In the genomic region with DNA sequence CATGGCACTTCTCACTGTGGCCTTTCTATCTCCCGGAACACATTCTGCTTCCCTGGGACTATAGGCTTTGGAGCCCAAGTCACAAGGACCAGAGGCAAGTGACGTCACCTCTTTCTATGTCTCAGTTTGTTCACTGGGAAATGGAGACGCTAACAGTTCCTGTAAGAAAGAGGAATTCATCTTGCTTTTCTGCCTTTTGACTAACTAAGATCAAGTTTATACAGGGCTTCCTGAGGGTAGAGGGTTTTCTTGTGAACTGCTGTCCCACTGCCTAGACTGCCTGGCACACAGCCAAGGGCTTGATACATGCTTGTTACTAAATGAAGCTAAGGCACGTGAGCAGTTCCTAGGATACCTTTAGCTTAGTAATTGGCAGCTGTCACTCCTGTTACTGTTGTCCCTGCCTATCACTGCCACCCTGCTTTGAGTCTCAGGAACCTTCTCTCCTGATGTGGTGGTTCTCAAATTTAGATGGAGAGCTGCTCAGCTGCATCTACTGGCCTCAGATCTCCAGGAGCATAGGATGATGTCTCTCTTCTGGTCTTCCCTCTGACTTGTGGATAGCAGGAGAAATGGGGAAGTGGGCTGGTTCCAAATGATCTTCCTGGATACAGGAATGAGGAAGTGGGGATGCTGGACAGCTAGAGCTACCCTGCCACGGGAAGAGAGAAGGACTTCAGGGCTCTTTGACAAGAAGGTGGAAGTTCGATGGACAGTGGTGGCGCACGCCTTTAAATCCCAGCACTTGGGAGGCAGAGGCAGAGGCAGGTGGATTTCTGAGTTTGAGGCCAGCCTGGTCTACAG, we compare ENCODE assay signal across 9 mouse cellular contexts. TPM values are rescaled to one million over a fixed set of nuclear protein-coding genes. Genes with fewer than 3 reads are reported as not detected.
DNase-seq lines count a peak whose midpoint lies in the region; ATAC-seq lines count a peak whose summit lies in the region.
"Had no signal": no experiment of that assay in that cellular context is flagged by ENCODE, and none has a peak within 500 bp of the region (broad histone marks: within the 10 kb centered on the region; RNA-seq: fewer than 3 reads in every experiment).

No protein-coding gene starts in this region.

- H3K9ac ChIP-seq in liver, embryonic 12.5 days: peak overlapping the region; percentile 96
- no peak overlapping the region for H3K9ac ChIP-seq in midbrain, embryonic 15.5 days

- H3K27ac ChIP-seq in liver, embryonic 12.5 days: peak overlapping the region; percentile 90
- no peak overlapping the region for H3K27ac ChIP-seq in midbrain, embryonic 15.5 days

- peak overlapping the region; percentile 92 for H3K4me3 ChIP-seq in liver, embryonic 12.5 days
- no peak overlapping the region for H3K4me3 ChIP-seq in midbrain, embryonic 15.5 days

- 46% methylated on average over 8 of the region's 8 CpGs for WGBS in liver, embryonic 12.5 days (ENCODE audit: insufficient replicate concordance)
- WGBS in midbrain, embryonic 15.5 days: 72% methylated on average over 8 of the region's 8 CpGs

- ATAC-seq in erythroblast, adult 5-6 weeks (replicated peaks; ENCODE audit: low FRiP score, poor library complexity, severe bottlenecking): peak; percentile 12; the same call in 1 of the 2 replicates
- ATAC-seq in liver, embryonic 12.5 days: no peak
- ATAC-seq in midbrain, embryonic 15.5 days (replicated peaks): no peak

- no peaks in the 10 kb centered on the region for H3K9me3 ChIP-seq in liver, embryonic 12.5 days (replicated peaks)
- no peaks in the 10 kb centered on the region for H3K9me3 ChIP-seq in midbrain, embryonic 15.5 days

- peaks cover 70% of the 10 kb centered on the region for H3K4me1 ChIP-seq in liver, embryonic 12.5 days
- peaks cover 16% of the 10 kb centered on the region; the same call in 1 of the 2 replicates for H3K4me1 ChIP-seq in midbrain, embryonic 15.5 days

- DNase-seq in gastrocnemius, adult 18-20 months (ENCODE audit: low spot score): peak; percentile 35
- DNase-seq in gastrocnemius, adult 8-10 months (ENCODE audit: low spot score in 2 of 2): no peak
- DNase-seq in B cell, adult 2 months: peak; percentile 42 to 44
- no peak for DNase-seq in urinary bladder, postnatal 10 days (ENCODE audit: low spot score)
- DNase-seq in cerebellum, adult 11 months: no peak

- peak overlapping the region; percentile 83 for H3K4me2 ChIP-seq in liver, embryonic 12.5 days
- H3K4me2 ChIP-seq in midbrain, embryonic 15.5 days: no peak overlapping the region

- H3K27me3 ChIP-seq in liver, embryonic 12.5 days (replicated peaks): no peaks in the 10 kb centered on the region
- H3K27me3 ChIP-seq in midbrain, embryonic 15.5 days (replicated peaks): no peaks in the 10 kb centered on the region

- peaks cover 63% of the 10 kb centered on the region for H3K36me3 ChIP-seq in liver, embryonic 12.5 days
- H3K36me3 ChIP-seq in midbrain, embryonic 15.5 days (replicated peaks): no peaks in the 10 kb centered on the region

RNA-seq across cellular contexts. Expression of a gene that starts 4.2 kb away (rescaled TPM):
- 1 to 10 TPM; 2.2 to 5.4 TPM for total RNA-seq in gastrocnemius, adult 18-20 months (2021)
- total RNA-seq in gastrocnemius, adult 8-10 months (2022): 1 to 10 TPM; 2.7 to 4.0 (median 3.0) TPM
- total RNA-seq in erythroblast, adult 5-6 weeks (2015; ENCODE audit: low replicate concordance): 22.3 and 23.4 TPM in 2 replicates
- total RNA-seq in erythroblast, adult 5-6 weeks (2017; ENCODE audit: low replicate concordance): 25.3 and 39.0 TPM in 2 replicates
- 37.2 and 39.1 TPM in 2 replicates for polyA plus RNA-seq in liver, embryonic 12.5 days (2016; fragmentation: Nextera tagmentation; extraction: Ambion mirVana)
- 4.5 and 5.0 TPM in 2 replicates for polyA plus RNA-seq in midbrain, embryonic 15.5 days (2015; fragmentation: Nextera tagmentation; extraction: Ambion mirVana)

RNA-seq across cellular contexts. Expression of a gene that starts 11.4 kb away (rescaled TPM):
- total RNA-seq in gastrocnemius, adult 18-20 months (2021): not detected
- not detected for total RNA-seq in gastrocnemius, adult 8-10 months (2022)
- total RNA-seq in erythroblast, adult 5-6 weeks (2015; ENCODE audit: low replicate concordance): 2.9 and 6.9 TPM in 2 replicates
- total RNA-seq in erythroblast, adult 5-6 weeks (2017; ENCODE audit: low replicate concordance): 6.5 and 19.7 TPM in 2 replicates
- polyA plus RNA-seq in liver, embryonic 12.5 days (2016; fragmentation: Nextera tagmentation; extraction: Ambion mirVana): 16.1 and 17.4 TPM in 2 replicates
- polyA plus RNA-seq in midbrain, embryonic 15.5 days (2015; fragmentation: Nextera tagmentation; extraction: Ambion mirVana): 2.3 and 2.7 TPM in 2 replicates

RNA-seq across cellular contexts. Expression of a gene that starts 53.9 kb away (rescaled TPM):
- total RNA-seq in gastrocnemius, adult 18-20 months (2021): 1 to 10 TPM; 1.5 to 2.3 TPM
- total RNA-seq in gastrocnemius, adult 8-10 months (2022): 1 to 10 TPM in 3 of 4 experiments, under 1 TPM in 1; 0.97 to 2.0 (median 1.6) TPM
- total RNA-seq in erythroblast, adult 5-6 weeks (2015; ENCODE audit: low replicate concordance): 0.84 TPM in 1 of 2 replicates, not detected in the other
- total RNA-seq in erythroblast, adult 5-6 weeks (2017; ENCODE audit: low replicate concordance): 0.17 TPM in 1 of 2 replicates, not detected in the other
- polyA plus RNA-seq in liver, embryonic 12.5 days (2016; fragmentation: Nextera tagmentation; extraction: Ambion mirVana): 19.2 and 19.3 TPM in 2 replicates
- 3.6 and 3.8 TPM in 2 replicates for polyA plus RNA-seq in midbrain, embryonic 15.5 days (2015; fragmentation: Nextera tagmentation; extraction: Ambion mirVana)

RNA-seq across cellular contexts. Expression of a gene that starts 55.6 kb away (rescaled TPM):
- not detected for total RNA-seq in gastrocnemius, adult 18-20 months (2021)
- total RNA-seq in gastrocnemius, adult 8-10 months (2022): not detected
- not detected in 2 replicates for total RNA-seq in erythroblast, adult 5-6 weeks (2015; ENCODE audit: low replicate concordance)
- not detected in 2 replicates for total RNA-seq in erythroblast, adult 5-6 weeks (2017; ENCODE audit: low replicate concordance)
- polyA plus RNA-seq in liver, embryonic 12.5 days (2016; fragmentation: Nextera tagmentation; extraction: Ambion mirVana): not detected in 2 replicates
- 1.0 and 1.7 TPM in 2 replicates for polyA plus RNA-seq in midbrain, embryonic 15.5 days (2015; fragmentation: Nextera tagmentation; extraction: Ambion mirVana)
- total RNA-seq: ES-E14 had no signal

Comparison
In these comparisons a context has a peak if more than half of its experiments do, and no peak if none do; other contexts are left out.
1. DNase-seq: peak in gastrocnemius, adult 18-20 months (single experiment) and B cell, adult 2 months (2 of 2); none in gastrocnemius, adult 8-10 months (0 of 2), urinary bladder, postnatal 10 days (single experiment) and cerebellum, adult 11 months (single experiment).